Mouse (Mus musculus) retina, adult 2 months (tissue): Measurements from ENCODE around the gene Farsa.

Source experiments
- DNase-seq: peaks from one replicate; pipeline ENCODE4 v3.0.0-alpha.2; 2012; ENCODE audit warnings: low read depth, low spot score

Farsa gene

DNA sequence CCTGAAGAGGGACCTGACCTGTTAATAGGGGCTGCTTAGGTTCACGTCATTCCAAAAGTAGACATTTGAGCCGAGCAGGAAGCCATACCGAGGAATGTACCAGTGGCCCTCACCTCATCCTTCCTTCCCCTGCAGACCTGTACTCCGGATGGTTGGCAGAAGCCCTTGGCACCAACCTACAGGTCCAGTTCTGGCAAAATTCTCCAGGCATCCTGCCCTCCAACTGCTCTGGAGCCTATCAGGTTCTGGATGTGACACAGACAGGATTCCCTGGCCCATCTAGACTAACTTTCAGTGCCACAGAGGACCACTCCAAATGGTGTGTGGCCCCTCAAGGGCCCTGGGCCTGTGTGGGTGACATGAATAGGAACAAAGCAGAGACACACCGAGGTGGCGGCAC lies 53.8 kb downstream of the Farsa start:
- DNase-seq, result no peak

DNA sequence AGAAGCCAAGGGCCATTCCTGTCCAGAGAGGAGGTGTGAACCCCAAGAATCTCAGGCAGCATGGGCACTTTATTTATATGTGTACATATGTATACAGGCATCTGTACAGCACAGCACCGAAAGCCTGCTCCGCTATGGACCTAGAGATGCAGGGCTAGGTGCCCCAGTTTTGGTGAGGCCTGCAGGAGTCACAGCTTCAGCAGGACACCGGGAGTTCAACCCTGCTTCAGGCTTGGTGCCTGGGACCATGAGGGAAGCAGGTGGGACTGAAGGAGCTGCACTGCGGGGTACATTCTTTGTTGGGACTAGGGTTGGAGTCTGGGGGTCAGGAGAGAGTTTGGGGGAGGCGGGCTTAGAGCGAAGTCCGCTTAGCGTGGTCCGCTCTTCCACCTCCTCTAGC lies 55.1 kb downstream of the Farsa start:
- DNase-seq, result no peak

DNA sequence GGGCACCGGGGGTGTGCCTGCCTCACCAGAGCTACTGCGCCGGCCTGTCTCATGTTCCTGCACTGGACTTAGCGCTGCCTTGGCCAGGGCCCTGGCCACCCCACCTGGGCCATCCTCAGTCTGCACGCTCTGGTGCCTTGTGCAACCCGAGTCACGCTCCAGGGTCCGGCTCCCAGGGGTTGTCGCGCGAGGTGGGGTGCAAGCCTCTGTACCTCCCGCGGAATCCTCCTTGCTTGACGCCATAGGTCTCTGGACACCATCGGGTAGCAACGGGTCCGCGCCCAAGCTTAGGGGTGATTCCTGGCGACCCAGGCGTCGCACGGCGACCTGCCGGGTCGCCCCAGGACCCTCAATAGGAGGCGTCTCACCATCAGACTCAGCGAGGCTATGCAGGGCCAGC lies 55.6 kb downstream of the Farsa start:
- no peak for DNase-seq

DNA sequence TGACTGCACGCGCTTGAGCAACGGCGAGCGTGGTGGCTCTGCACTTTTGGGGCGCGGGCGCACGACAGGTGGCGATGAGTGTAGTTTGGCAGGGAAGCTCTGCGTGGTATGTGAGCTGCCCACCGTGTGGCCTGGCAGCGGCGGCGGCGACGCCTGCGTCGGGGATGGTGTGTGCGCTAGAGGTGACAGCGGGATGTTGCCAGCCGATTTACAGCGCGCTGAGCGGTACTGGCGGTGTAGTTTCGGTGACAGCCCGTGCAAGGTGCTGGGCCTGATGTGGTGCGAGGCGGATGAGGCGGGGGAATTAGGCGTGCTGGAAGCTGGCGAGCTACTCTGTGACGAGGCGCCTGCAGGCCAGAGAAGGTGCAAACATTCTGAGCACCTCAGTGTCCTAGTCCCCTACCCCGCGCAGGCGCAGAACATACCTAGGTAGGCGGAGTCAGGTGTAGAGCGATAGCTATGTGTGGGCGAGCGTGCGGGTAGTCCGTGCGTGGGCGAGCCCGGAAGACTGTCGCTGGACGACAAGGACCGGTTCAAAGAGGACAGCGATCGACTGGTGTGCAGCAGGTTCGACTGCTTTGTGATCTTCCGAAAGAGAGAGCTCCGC lies 56.2 kb downstream of the Farsa start:
- no peak for DNase-seq

DNA sequence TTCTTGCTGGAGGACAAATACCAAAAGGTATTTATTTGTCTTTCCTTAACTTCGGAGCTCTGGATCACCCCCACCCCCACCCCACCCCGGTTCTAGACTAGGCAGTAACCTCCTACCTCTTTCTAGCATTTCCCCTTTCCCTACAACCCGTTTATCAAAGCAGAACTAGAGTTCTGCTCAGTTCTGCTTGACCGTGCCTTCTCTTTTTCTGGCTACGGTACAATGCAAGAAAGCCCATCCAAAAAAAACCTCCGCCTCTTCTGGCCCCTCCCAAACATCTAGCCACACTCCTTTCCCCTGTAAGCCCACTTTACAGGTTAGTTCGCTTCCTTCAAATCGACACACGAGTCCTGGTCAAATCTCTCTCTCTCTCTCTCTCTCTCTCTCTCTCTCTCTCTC lies 56.7 kb downstream of the Farsa start:
- DNase-seq, result no peak

DNA sequence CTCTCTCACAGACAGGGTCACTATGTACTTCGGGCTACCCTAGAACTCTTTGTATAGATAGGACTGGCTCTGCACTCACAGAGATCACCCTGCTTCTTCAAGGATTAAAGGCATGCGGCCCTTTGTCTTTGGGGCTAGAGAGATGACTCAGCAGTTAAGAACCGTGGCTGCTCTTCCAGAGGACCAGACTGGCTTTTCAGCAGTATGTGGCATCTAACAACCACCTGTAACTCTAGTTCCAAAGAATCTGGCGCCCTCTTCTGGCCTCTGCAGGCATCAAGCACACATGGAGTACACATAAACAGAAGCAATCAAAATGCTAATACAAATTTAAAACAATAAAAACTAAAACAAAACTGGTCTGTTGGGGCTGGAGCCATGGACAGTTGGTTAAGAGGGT lies 57.2 kb downstream of the Farsa start:
- DNase-seq, result no peak

DNA sequence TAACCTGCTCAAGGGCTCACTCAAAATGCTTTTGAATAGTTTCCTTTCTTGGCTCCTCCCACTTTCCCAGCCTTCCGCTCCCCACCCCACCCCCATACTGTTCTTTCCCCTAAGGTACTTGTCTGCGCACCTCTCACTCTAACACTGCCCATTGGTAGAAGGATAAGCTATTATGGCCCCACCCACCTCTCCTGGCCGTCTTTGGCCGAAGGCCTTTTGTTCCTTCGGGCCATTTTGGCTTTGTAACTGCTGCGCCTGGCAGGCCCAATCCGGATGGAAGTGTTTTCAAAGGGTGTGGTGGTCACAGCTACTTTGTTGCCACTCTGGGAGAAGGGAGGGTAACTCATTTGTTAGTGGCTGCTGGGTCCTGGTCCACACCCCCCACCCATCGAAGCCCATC lies 58.5 kb downstream of the Farsa start:
- DNase-seq, result no peak

DNA sequence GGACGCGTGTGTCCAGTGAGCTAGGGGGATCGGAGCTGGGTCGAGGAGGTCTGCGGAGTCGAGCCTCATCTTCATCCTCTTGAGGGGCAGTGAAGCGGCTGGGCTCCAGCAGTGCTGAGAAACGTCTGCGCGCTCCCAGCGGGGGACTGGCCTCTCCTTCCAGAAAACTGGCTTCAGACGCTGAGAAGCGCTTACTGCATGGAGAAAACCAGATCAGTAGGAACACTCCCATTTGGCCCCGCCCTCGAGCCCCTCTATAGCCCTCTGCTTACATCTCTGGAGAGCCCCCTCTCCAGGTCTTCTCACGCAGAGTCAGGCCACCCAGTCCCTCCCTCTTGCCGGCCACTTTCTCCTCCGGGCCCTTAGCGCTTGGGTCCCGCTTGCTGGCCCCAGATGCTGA lies 61.0 kb downstream of the Farsa start:
- no peak for DNase-seq

DNA sequence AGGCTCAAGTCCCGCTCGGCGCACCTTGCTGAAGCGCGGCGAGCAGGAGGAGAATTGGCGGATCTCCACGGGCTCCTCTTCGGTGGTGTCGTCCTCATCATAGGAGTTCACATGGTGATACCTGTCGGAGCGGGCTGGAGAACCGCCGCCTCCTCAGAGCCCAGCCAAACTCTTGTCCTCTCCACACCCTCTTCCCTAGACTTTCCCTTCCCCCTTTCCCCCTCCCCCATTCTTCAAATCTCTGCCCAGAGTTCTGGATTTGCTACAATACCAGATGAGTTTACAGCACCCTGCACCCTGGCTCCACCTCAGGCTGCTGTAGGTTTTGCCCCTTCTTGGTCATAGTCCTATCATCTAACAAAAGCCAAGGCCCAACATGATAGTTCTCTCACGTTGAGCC lies 61.9 kb downstream of the Farsa start:
- no peak for DNase-seq
